Mouse (Mus musculus): ENCODE measurements around the gene Napepld.

DNA sequence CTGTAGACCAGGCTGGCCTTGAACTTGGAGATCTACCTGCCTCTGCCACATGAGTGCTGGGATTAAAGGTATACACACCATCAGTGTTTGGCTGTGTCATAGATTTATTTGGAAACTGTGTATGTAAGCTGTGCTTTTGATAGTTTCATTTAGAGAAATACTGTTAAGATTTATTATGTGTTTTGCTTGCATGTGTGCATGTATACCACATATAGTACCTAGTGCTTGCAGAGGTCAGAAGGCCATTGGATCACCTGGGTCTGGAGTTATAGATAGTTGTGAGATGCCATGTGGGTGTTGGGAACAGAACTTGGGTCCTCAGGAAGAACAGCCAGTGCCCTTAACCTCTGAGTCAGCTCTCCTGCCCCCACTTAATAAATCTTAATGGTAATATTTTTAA is 43.5 kb upstream of the Napepld start:
- no peak for TF ChIP-seq POLR2A (IDR thresholded peaks at IDR 0.05; ENCODE audit: borderline replicate concordance, extremely low read depth, insufficient read depth, insufficient read length, poor library complexity, severe bottlenecking)
- no peak for TF ChIP-seq CTCF (IDR thresholded peaks at IDR 0.05; ENCODE audit: borderline replicate concordance, extremely low read depth, insufficient read depth, insufficient read length)

Measured in brain, embryonic 14.5 days (tissue).